Mouse (Mus musculus): Measurements from ENCODE around the gene Arhgef12. TPM values are rescaled to one million over a fixed set of nuclear protein-coding genes. Genes with fewer than 3 reads are reported as not detected.
A peak's percentile ranks its signal among the peaks of the same experiment; 100 is the strongest.

Arhgef12 gene
- polyA plus RNA-seq, 1 experiment = 48.0 TPM

GRCm38 (mm10) chr9:42943781-42944535 is 163.1 kb downstream of the Arhgef12 start, which contains the start of gene Grik4:
Gene Grik4 (minus strand): TSS chr9:42944493.
- TF ChIP-seq CTCF (conservative IDR thresholded peaks at IDR 0.05; ENCODE audit: insufficient read depth, insufficient read length, low read depth, low read length) (no peak), POLR2A (IDR thresholded peaks at IDR 0.05; ENCODE audit: low read depth, low read length) (no peak)
- H3K4me3 ChIP-seq (ENCODE audit: insufficient read depth, low read depth, low read length) = peak within 1 kb of the TSS; percentile 30
- H3K4me1 ChIP-seq (ENCODE audit: control insufficient read depth, insufficient read depth, low read length) = no peaks in the 10 kb centered on the region
- 2% methylated on average over 62 of the region's 68 CpGs for WGBS
- no peak within 1 kb of the TSS for H3K27ac ChIP-seq (ENCODE audit: insufficient read depth, low read depth, low read length)
- H3K27me3 ChIP-seq (replicated peaks; ENCODE audit: control insufficient read depth, insufficient read depth, low read length) = peaks cover 3% of the 10 kb centered on the region
- peak; percentile 33 for DNase-seq
- H3K36me3 ChIP-seq (ENCODE audit: control insufficient read depth, insufficient read depth, low read length) = no peaks in the 10 kb centered on the region

- no peak for TF ChIP-seq POLR2A (IDR thresholded peaks at IDR 0.05; ENCODE audit: low read depth, low read length)
- no peak for TF ChIP-seq CTCF (conservative IDR thresholded peaks at IDR 0.05; ENCODE audit: insufficient read depth, insufficient read length, low read depth, low read length)
- Histone ChIP-seq H3K4me3 (ENCODE audit: insufficient read depth, low read depth, low read length) (no peak overlapping the region), H3K36me3 (ENCODE audit: control insufficient read depth, insufficient read depth, low read length) (no peaks in the 10 kb centered on the region), H3K4me1 (ENCODE audit: control insufficient read depth, insufficient read depth, low read length) (no peaks in the 10 kb centered on the region), H3K27me3 (replicated peaks; ENCODE audit: control insufficient read depth, insufficient read depth, low read length) (peaks cover 3% of the 10 kb centered on the region), H3K27ac (ENCODE audit: insufficient read depth, low read depth, low read length) (no peak overlapping the region)
- DNase-seq = no peak
- 35% methylated on average over 9 of the region's 9 CpGs for WGBS
These were observed 163.9 kb downstream of the Arhgef12 start for GRCm38 (mm10) chr9:42943057-42943529.

- no peaks in the 10 kb centered on the region for H3K4me1 ChIP-seq (ENCODE audit: control insufficient read depth, insufficient read depth, low read length)
- H3K27me3 ChIP-seq (replicated peaks; ENCODE audit: control insufficient read depth, insufficient read depth, low read length) = peaks cover 3% of the 10 kb centered on the region
- no peak for DNase-seq
- TF ChIP-seq CTCF (conservative IDR thresholded peaks at IDR 0.05; ENCODE audit: insufficient read depth, insufficient read length, low read depth, low read length) (no peak), POLR2A (IDR thresholded peaks at IDR 0.05; ENCODE audit: low read depth, low read length) (no peak)
- H3K36me3 ChIP-seq (ENCODE audit: control insufficient read depth, insufficient read depth, low read length) = no peaks in the 10 kb centered on the region
- H3K4me3 ChIP-seq (ENCODE audit: insufficient read depth, low read depth, low read length) = no peak overlapping the region
- 70% methylated on average over 4 of the region's 4 CpGs for WGBS
- no peak overlapping the region for H3K27ac ChIP-seq (ENCODE audit: insufficient read depth, low read depth, low read length)
These were observed 164.9 kb downstream of the Arhgef12 start for GRCm38 (mm10) chr9:42942148-42942547.

- DNase-seq = peak; percentile 10
- no peak overlapping the region for H3K27ac ChIP-seq (ENCODE audit: insufficient read depth, low read depth, low read length)
- H3K36me3 ChIP-seq (ENCODE audit: control insufficient read depth, insufficient read depth, low read length) = no peaks in the 10 kb centered on the region
- no peaks in the 10 kb centered on the region for H3K4me1 ChIP-seq (ENCODE audit: control insufficient read depth, insufficient read depth, low read length)
- TF ChIP-seq POLR2A (IDR thresholded peaks at IDR 0.05; ENCODE audit: low read depth, low read length) (no peak), CTCF (conservative IDR thresholded peaks at IDR 0.05; ENCODE audit: insufficient read depth, insufficient read length, low read depth, low read length) (no peak)
- no peaks in the 10 kb centered on the region for H3K27me3 ChIP-seq (replicated peaks; ENCODE audit: control insufficient read depth, insufficient read depth, low read length)
- H3K4me3 ChIP-seq (ENCODE audit: insufficient read depth, low read depth, low read length) = no peak overlapping the region
- 29% methylated on average over 7 of the region's 7 CpGs for WGBS
These were observed 174.9 kb downstream of the Arhgef12 start for GRCm38 (mm10) chr9:42932146-42932545.

- Histone ChIP-seq H3K36me3 (ENCODE audit: control insufficient read depth, insufficient read depth, low read length) (no peaks in the 10 kb centered on the region), H3K27me3 (replicated peaks; ENCODE audit: control insufficient read depth, insufficient read depth, low read length) (no peaks in the 10 kb centered on the region), H3K4me3 (ENCODE audit: insufficient read depth, low read depth, low read length) (no peak overlapping the region), H3K4me1 (ENCODE audit: control insufficient read depth, insufficient read depth, low read length) (no peaks in the 10 kb centered on the region), H3K27ac (ENCODE audit: insufficient read depth, low read depth, low read length) (no peak overlapping the region)
- WGBS = 70% methylated on average over 10 of the region's 10 CpGs
- DNase-seq = no peak
- TF ChIP-seq CTCF (conservative IDR thresholded peaks at IDR 0.05; ENCODE audit: insufficient read depth, insufficient read length, low read depth, low read length) (no peak), POLR2A (IDR thresholded peaks at IDR 0.05; ENCODE audit: low read depth, low read length) (no peak)
These were observed 179.5 kb downstream of the Arhgef12 start for GRCm38 (mm10) chr9:42927498-42927897.

- no peak for DNase-seq
- H3K4me3 ChIP-seq (ENCODE audit: insufficient read depth, low read depth, low read length) = no peak overlapping the region
- H3K27ac ChIP-seq (ENCODE audit: insufficient read depth, low read depth, low read length) = no peak overlapping the region
- 82% methylated on average over 6 of the region's 6 CpGs for whole genome bisulfite sequencing
- H3K4me1 ChIP-seq (ENCODE audit: control insufficient read depth, insufficient read depth, low read length) = no peaks in the 10 kb centered on the region
- TF ChIP-seq POLR2A (IDR thresholded peaks at IDR 0.05; ENCODE audit: low read depth, low read length) (no peak), CTCF (conservative IDR thresholded peaks at IDR 0.05; ENCODE audit: insufficient read depth, insufficient read length, low read depth, low read length) (no peak)
- H3K27me3 ChIP-seq (replicated peaks; ENCODE audit: control insufficient read depth, insufficient read depth, low read length) = no peaks in the 10 kb centered on the region
- H3K36me3 ChIP-seq (ENCODE audit: control insufficient read depth, insufficient read depth, low read length) = no peaks in the 10 kb centered on the region
These were observed 180.5 kb downstream of the Arhgef12 start for GRCm38 (mm10) chr9:42926564-42926963.

GRCm38 (mm10) chr9:42921830-42922229 is 185.2 kb downstream of the Arhgef12 start:
- Histone ChIP-seq H3K27ac (ENCODE audit: insufficient read depth, low read depth, low read length) (no peak overlapping the region), H3K36me3 (ENCODE audit: control insufficient read depth, insufficient read depth, low read length) (no peaks in the 10 kb centered on the region), H3K27me3 (replicated peaks; ENCODE audit: control insufficient read depth, insufficient read depth, low read length) (no peaks in the 10 kb centered on the region), H3K4me3 (ENCODE audit: insufficient read depth, low read depth, low read length) (no peak overlapping the region), H3K4me1 (ENCODE audit: control insufficient read depth, insufficient read depth, low read length) (no peaks in the 10 kb centered on the region)
- 90% methylated on average over 4 of the region's 4 CpGs for WGBS
- TF ChIP-seq POLR2A (IDR thresholded peaks at IDR 0.05; ENCODE audit: low read depth, low read length) = no peak
- no peak for TF ChIP-seq CTCF (conservative IDR thresholded peaks at IDR 0.05; ENCODE audit: insufficient read depth, insufficient read length, low read depth, low read length)
- no peak for DNase-seq

Measured in kidney, adult 2 months (tissue).